Comparison of ENCODE assay signal across 10 mouse cellular contexts in genomic region chr17:32386659-32387432, GRCm38 (mm10). TPM values are rescaled to one million over a fixed set of nuclear protein-coding genes. Genes with fewer than 3 reads are reported as not detected.
DNase-seq lines count a peak whose midpoint lies in the region; ATAC-seq lines count a peak whose summit lies in the region.
"Had no signal": no experiment of that assay in that cellular context is flagged by ENCODE, and none has a peak within 500 bp of the region (broad histone marks: within the 10 kb centered on the region; RNA-seq: fewer than 3 reads in every experiment).

No protein-coding gene starts in this region.

- H3K36me3 ChIP-seq in kidney, embryonic 14.5 days (ENCODE audit: control insufficient read depth, insufficient read depth, low read length), result peaks cover 6% of the 10 kb centered on the region; the same call in 1 of the 2 replicates

- H3K4me2 ChIP-seq in kidney, embryonic 14.5 days (replicated peaks; ENCODE audit: low read depth, low read length), result no peak overlapping the region

- peaks cover 12% of the 10 kb centered on the region for H3K4me1 ChIP-seq in kidney, embryonic 14.5 days (ENCODE audit: control insufficient read depth, insufficient read depth, low read length)

- H3K27ac ChIP-seq in kidney, embryonic 14.5 days (ENCODE audit: low read depth, low read length), result no peak overlapping the region
- H3K27ac ChIP-seq: macrophage had no signal

- peak; percentile 51 for DNase-seq in adrenal gland, adult 2 months
- DNase-seq in adrenal gland, postnatal 10 days, result no peak
- peak; percentile 56 for DNase-seq in kidney, adult 18-20 months
- DNase-seq in MN1 (ENCODE audit: low spot score), result peak; percentile 54
- DNase-seq in kidney, adult 8-10 months, result peak; percentile 42 to 54
- no peak for DNase-seq in Muller cell, postnatal 12 days (ENCODE audit: inconsistent ontology term)

- no peaks in the 10 kb centered on the region for H3K9me3 ChIP-seq in kidney, embryonic 14.5 days (ENCODE audit: control insufficient read depth, low read length)

- H3K9ac ChIP-seq in kidney, embryonic 14.5 days (ENCODE audit: low read depth, low read length), result no peak overlapping the region

- ATAC-seq in kidney, embryonic 14.5 days (ENCODE audit: low FRiP score, low TSS enrichment), result no peak
- peak; percentile 62 for ATAC-seq in megakaryocyte-erythroid progenitor cell, adult 5-6 weeks (replicated peaks; ENCODE audit: low FRiP score, low TSS enrichment, poor library complexity, severe bottlenecking)

- no peak overlapping the region for H3K4me3 ChIP-seq in kidney, embryonic 14.5 days (ENCODE audit: low read length)

- WGBS in kidney, embryonic 14.5 days, result 78% methylated on average over 9 of the region's 9 CpGs

- H3K27me3 ChIP-seq in kidney, embryonic 14.5 days (ENCODE audit: control insufficient read depth, insufficient read depth, low read length), result peaks cover 16% of the 10 kb centered on the region

RNA-seq across cellular contexts. Expression of gene Wiz, which starts 2.4 kb away (rescaled TPM):
- total RNA-seq in adrenal gland, adult 2 months (2021), result 10 to 100 TPM; 45.9 to 48.9 TPM
- polyA plus RNA-seq in adrenal gland, adult 2 months (2012; rRNA removed), result 58.3 and 64.0 TPM in 2 replicates
- 10 to 100 TPM; 38.3 to 44.9 TPM for total RNA-seq in adrenal gland, postnatal 10 days (2021)
- polyA plus RNA-seq in kidney, embryonic 14.5 days (2014; fragmentation: Nextera tagmentation; extraction: Ambion mirVana), result 26.6 and 37.2 TPM in 2 replicates
- 53.4 and 63.4 TPM in 2 replicates for total RNA-seq in megakaryocyte-erythroid progenitor cell, adult 5-6 weeks (2014; fragmentation: Nextera tagmentation)
- 6.1 and 6.9 TPM in 2 replicates for total RNA-seq in megakaryocyte-erythroid progenitor cell, adult 5-6 weeks (2017)

RNA-seq across cellular contexts. Expression of gene Rasal3, which starts 16.5 kb away (rescaled TPM):
- 1 to 10 TPM; 1.2 to 1.6 TPM for total RNA-seq in adrenal gland, adult 2 months (2021)
- polyA plus RNA-seq in adrenal gland, adult 2 months (2012; rRNA removed), result 3.3 and 4.1 TPM in 2 replicates
- total RNA-seq in adrenal gland, postnatal 10 days (2021), result 1 to 10 TPM; 4.5 to 4.9 TPM
- polyA plus RNA-seq in kidney, embryonic 14.5 days (2014; fragmentation: Nextera tagmentation; extraction: Ambion mirVana), result 0.20 and 0.26 TPM in 2 replicates
- total RNA-seq in megakaryocyte-erythroid progenitor cell, adult 5-6 weeks (2014; fragmentation: Nextera tagmentation), result 49.4 and 57.4 TPM in 2 replicates
- 19.9 and 20.8 TPM in 2 replicates for total RNA-seq in megakaryocyte-erythroid progenitor cell, adult 5-6 weeks (2017)

RNA-seq across cellular contexts. Expression of gene Akap8l, which starts 36.4 kb away (rescaled TPM):
- total RNA-seq in adrenal gland, adult 2 months (2021), result 100 to 1,000 TPM in 1 of 2 experiments, 10 to 100 TPM in 1; 74.1 to 117 TPM
- polyA plus RNA-seq in adrenal gland, adult 2 months (2012; rRNA removed), result 398 and 521 TPM in 2 replicates
- total RNA-seq in adrenal gland, postnatal 10 days (2021), result 100 to 1,000 TPM in 1 of 2 experiments, 10 to 100 TPM in 1; 61.0 to 112 TPM
- polyA plus RNA-seq in kidney, embryonic 14.5 days (2014; fragmentation: Nextera tagmentation; extraction: Ambion mirVana), result 81.7 and 93.7 TPM in 2 replicates
- total RNA-seq in megakaryocyte-erythroid progenitor cell, adult 5-6 weeks (2014; fragmentation: Nextera tagmentation), result 87.7 and 107 TPM in 2 replicates
- total RNA-seq in megakaryocyte-erythroid progenitor cell, adult 5-6 weeks (2017), result 154 and 167 TPM in 2 replicates

RNA-seq across cellular contexts. Expression of gene Pglyrp2, which starts 37.1 kb away (rescaled TPM):
- total RNA-seq in adrenal gland, adult 2 months (2021), result under 1 TPM; 0.29 to 0.35 TPM
- polyA plus RNA-seq in adrenal gland, adult 2 months (2012; rRNA removed), result 0.82 and 0.87 TPM in 2 replicates
- 10 to 100 TPM; 13.5 to 36.1 TPM for total RNA-seq in adrenal gland, postnatal 10 days (2021)
- not detected in 2 replicates for polyA plus RNA-seq in kidney, embryonic 14.5 days (2014; fragmentation: Nextera tagmentation; extraction: Ambion mirVana)
- total RNA-seq in megakaryocyte-erythroid progenitor cell, adult 5-6 weeks (2014; fragmentation: Nextera tagmentation), result 1.5 and 3.0 TPM in 2 replicates
- total RNA-seq in megakaryocyte-erythroid progenitor cell, adult 5-6 weeks (2017), result 2.7 and 3.3 TPM in 2 replicates
- total RNA-seq: ES-E14 had no signal
- polyA plus RNA-seq: macrophage had no signal

Comparison
In these comparisons a context has a peak if more than half of its experiments do, and no peak if none do; other contexts are left out.
1. DNase-seq: peak in adrenal gland, adult 2 months (single experiment), kidney, adult 18-20 months (single experiment), MN1 (single experiment) and kidney, adult 8-10 months (2 of 2); none in adrenal gland, postnatal 10 days (single experiment) and Muller cell, postnatal 12 days (single experiment).